Mouse (Mus musculus): ENCODE measurements around the gene Snip1. TPM values are rescaled to one million over a fixed set of nuclear protein-coding genes. Genes with fewer than 3 reads are reported as not detected.
A peak's percentile ranks its signal among the peaks of the same experiment; 100 is the strongest.

Snip1 gene
- polyA plus RNA-seq, 2 experiments, result 8.5 to 13.5 TPM

DNA sequence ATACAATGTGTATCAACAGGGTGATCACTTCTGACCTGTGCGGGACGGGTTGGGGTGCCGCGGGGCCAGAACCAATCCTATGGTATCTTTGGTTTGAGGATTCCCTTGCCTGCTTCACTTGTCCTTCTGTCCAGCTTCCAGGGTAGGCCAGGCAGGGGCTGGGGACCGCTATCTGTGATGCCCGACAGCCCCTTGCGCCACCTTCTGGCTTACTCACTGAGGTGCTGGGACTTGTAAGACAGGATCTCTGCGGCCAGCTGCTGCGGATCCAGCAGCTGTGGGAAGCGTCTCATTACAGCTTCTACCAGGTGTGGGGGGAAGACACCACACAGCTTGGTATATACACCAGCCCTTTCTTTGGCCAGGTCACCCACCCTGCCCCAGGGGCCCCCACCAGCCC is 52.6 kb downstream of the Snip1 start:
- DNase-seq (ENCODE audit: low read depth in 3 of 3, low spot score in 3 of 3), result no peak
- 73% methylated on average over 10 of the region's 10 CpGs for WGBS (ENCODE audit: insufficient replicate concordance)
- Histone ChIP-seq H3K4me2 (ENCODE audit: low read depth) (no peak overlapping the region), H3K4me1 (replicated peaks; ENCODE audit: control insufficient read depth in 2 of 2, insufficient read depth in 2 of 2, low read length in 1 of 2) (peaks cover 0 to 24% of the 10 kb centered on the region in 2 experiments; a peak in 3 of 4 replicates), H3K27me3 (ENCODE audit: control insufficient read depth, insufficient read depth, low read length) (no peaks in the 10 kb centered on the region), H3K9ac (replicated peaks) (no peak overlapping the region), H3K36me3 (replicated peaks; ENCODE audit: control insufficient read depth, insufficient read depth, low read depth) (no peaks in the 10 kb centered on the region), H3K9me3 (ENCODE audit: control insufficient read depth, low read length) (no peaks in the 10 kb centered on the region), H3K4me3 (ENCODE audit: insufficient read depth in 1 of 2, low read depth in 2 of 2, low read length in 2 of 2) (no peak overlapping the region), H3K27ac (no peak overlapping the region)
- ATAC-seq (ENCODE audit: insufficient read depth), result no peak
- TF ChIP-seq CTCF (IDR thresholded peaks at IDR 0.05; ENCODE audit: low read depth), result peak; percentile 25; the same call in 1 of the 2 replicates
- TF ChIP-seq EP300 (IDR thresholded peaks at IDR 0.05; ENCODE audit: low read depth), result no peak

DNA sequence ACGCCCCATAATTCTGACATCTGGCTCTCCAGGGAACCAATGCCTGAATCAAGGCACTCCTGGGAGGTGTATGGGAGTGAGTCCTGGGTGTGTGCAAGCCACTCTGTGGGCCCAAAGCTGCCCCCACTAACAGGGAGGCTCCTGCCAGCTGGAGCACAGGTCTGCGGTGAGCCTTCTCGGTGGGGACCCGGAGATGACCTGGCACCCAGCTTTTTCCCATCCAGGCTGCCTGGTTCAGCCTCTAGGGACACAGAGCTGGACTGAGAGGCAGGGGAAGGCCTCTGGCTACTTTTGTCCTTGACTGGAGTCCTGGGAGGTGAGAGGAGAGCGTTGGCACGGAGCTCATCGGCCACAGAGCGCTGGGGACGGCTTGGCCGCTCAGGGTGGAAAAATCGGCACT is 53.2 kb downstream of the Snip1 start:
- Histone ChIP-seq H3K9me3 (ENCODE audit: control insufficient read depth, low read length) (no peaks in the 10 kb centered on the region), H3K4me1 (replicated peaks; ENCODE audit: control insufficient read depth in 2 of 2, insufficient read depth in 2 of 2, low read length in 1 of 2) (peaks cover 0 to 24% of the 10 kb centered on the region in 2 experiments; a peak in 3 of 4 replicates), H3K27me3 (ENCODE audit: control insufficient read depth, insufficient read depth, low read length) (no peaks in the 10 kb centered on the region), H3K9ac (replicated peaks) (no peak overlapping the region), H3K27ac (no peak overlapping the region), H3K36me3 (replicated peaks; ENCODE audit: control insufficient read depth, insufficient read depth, low read depth) (no peaks in the 10 kb centered on the region), H3K4me2 (ENCODE audit: low read depth) (no peak overlapping the region), H3K4me3 (ENCODE audit: insufficient read depth in 1 of 2, low read depth in 2 of 2, low read length in 2 of 2) (no peak overlapping the region)
- ATAC-seq (ENCODE audit: insufficient read depth), result no peak
- TF ChIP-seq CTCF (IDR thresholded peaks at IDR 0.05; ENCODE audit: low read depth) (no peak), EP300 (IDR thresholded peaks at IDR 0.05; ENCODE audit: low read depth) (no peak)
- no peak for DNase-seq (ENCODE audit: low read depth in 3 of 3, low spot score in 3 of 3)
- WGBS (ENCODE audit: insufficient replicate concordance), result 93% methylated on average over 11 of the region's 11 CpGs

DNA sequence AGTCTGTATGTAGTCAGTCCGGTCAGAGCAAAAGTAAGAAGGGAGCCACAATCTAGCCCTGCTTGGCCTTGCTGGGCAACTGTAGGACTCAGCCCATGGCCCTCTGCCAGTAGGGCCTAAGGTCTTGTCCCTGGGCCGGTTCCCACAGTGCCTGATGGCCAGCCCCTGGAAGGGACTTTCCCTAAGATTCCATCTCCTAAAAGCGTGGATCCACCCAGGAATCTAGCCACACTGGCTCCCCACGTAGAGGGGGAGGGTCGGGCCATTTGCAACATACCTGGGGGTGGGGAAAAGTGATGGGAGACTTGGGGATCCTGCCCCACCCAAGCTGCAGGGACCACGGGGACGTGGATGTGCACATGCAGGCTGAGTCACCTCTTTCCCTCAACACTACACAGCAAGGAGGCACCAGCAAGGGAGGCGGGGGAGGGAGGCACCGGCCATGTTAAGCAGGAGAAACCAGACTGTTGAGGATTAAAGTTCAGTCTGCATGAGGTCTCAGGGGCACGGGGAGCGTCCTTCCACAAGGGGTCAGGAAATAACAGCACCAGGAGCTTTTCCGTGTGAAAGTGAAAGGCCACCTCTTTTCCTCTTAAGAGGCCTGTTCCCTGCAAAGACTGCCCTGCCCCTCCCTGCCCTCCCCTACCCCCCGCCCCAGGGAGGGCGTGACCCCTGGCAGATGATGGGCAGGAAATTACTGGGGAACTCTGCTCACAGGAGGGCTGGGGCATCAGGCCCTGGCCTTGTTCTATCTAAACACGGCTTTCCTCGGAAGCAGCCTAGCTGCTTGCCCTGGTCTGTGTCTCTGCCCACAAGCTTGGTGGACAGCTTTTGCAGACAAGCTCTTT is 56.2 kb downstream of the Snip1 start:
- TF ChIP-seq CTCF (IDR thresholded peaks at IDR 0.05; ENCODE audit: low read depth), result no peak
- no peak for TF ChIP-seq EP300 (IDR thresholded peaks at IDR 0.05; ENCODE audit: low read depth)
- H3K36me3 ChIP-seq (replicated peaks; ENCODE audit: control insufficient read depth, insufficient read depth, low read depth), result no peaks in the 10 kb centered on the region
- no peaks in the 10 kb centered on the region for H3K27me3 ChIP-seq (ENCODE audit: control insufficient read depth, insufficient read depth, low read length)
- ATAC-seq (ENCODE audit: insufficient read depth) (peak; percentile 21), DNase-seq (ENCODE audit: low read depth in 3 of 3, low spot score in 3 of 3) (no peak)
- peak overlapping the region; percentile 37 for H3K4me2 ChIP-seq (ENCODE audit: low read depth)
- H3K4me1 ChIP-seq (replicated peaks; ENCODE audit: control insufficient read depth in 2 of 2, insufficient read depth in 2 of 2, low read length in 1 of 2), result peaks cover 5 to 23% of the 10 kb centered on the region in 2 experiments
- no peak overlapping the region for H3K9ac ChIP-seq (replicated peaks)
- no peak overlapping the region for H3K4me3 ChIP-seq (ENCODE audit: insufficient read depth in 1 of 2, low read depth in 2 of 2, low read length in 2 of 2)
- no peak overlapping the region for H3K27ac ChIP-seq
- WGBS (ENCODE audit: insufficient replicate concordance), result 17% methylated on average over 16 of the region's 16 CpGs
- H3K9me3 ChIP-seq (ENCODE audit: control insufficient read depth, low read length), result no peaks in the 10 kb centered on the region

DNA sequence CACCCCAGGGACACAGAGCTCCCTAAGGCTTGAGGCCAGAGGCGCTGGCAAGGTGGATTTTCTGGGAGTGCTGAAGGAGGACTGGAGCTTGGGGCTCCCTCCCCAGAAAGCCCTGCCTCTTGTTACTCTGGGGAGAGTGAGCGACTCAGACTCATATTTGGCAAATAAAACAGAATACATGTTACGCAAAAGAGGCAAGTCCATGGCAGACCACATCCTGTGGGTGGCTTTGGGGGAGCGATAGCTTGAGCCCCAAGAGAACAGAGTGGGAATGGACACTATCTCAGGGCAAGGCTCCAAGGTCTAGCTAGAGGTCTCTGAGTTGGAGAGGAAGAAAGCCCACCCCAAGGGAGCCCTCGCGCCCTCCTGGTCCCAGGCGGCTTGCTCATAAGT is 56.8 kb downstream of the Snip1 start:
- no peak for ATAC-seq (ENCODE audit: insufficient read depth)
- H3K9ac ChIP-seq (replicated peaks), result no peak overlapping the region
- peak overlapping the region; percentile 37 for H3K4me2 ChIP-seq (ENCODE audit: low read depth)
- no peak overlapping the region for H3K4me3 ChIP-seq (ENCODE audit: insufficient read depth in 1 of 2, low read depth in 2 of 2, low read length in 2 of 2)
- DNase-seq (ENCODE audit: low read depth in 3 of 3, low spot score in 3 of 3), result no peak
- H3K4me1 ChIP-seq (replicated peaks; ENCODE audit: control insufficient read depth in 2 of 2, insufficient read depth in 2 of 2, low read length in 1 of 2), result peaks cover 8 to 27% of the 10 kb centered on the region in 2 experiments
- no peaks in the 10 kb centered on the region for H3K27me3 ChIP-seq (ENCODE audit: control insufficient read depth, insufficient read depth, low read length)
- H3K27ac ChIP-seq, result no peak overlapping the region
- TF ChIP-seq CTCF (IDR thresholded peaks at IDR 0.05; ENCODE audit: low read depth) (no peak), EP300 (IDR thresholded peaks at IDR 0.05; ENCODE audit: low read depth) (no peak)
- H3K9me3 ChIP-seq (ENCODE audit: control insufficient read depth, low read length), result no peaks in the 10 kb centered on the region
- WGBS (ENCODE audit: insufficient replicate concordance), result 58% methylated on average over 7 of the region's 7 CpGs
- H3K36me3 ChIP-seq (replicated peaks; ENCODE audit: control insufficient read depth, insufficient read depth, low read depth), result no peaks in the 10 kb centered on the region

Other genes starting within 250 kb of the Snip1 start
- gene Yrdc, start 216.0 kb upstream of the Snip1 start, polyA plus RNA-seq (2012; rRNA removed), result 19.0 and 20.9 TPM in 2 replicates
- 21.7 and 21.9 TPM in 2 replicates for gene Yrdc, start 216.0 kb upstream of the Snip1 start, polyA plus RNA-seq (2014; fragmentation: Nextera tagmentation; extraction: Ambion mirVana)
- gene 1110065P20Rik, start 215.5 kb upstream of the Snip1 start, polyA plus RNA-seq (2012; rRNA removed), result 10.6 and 11.9 TPM in 2 replicates
- gene 1110065P20Rik, start 215.5 kb upstream of the Snip1 start, polyA plus RNA-seq (2014; fragmentation: Nextera tagmentation; extraction: Ambion mirVana), result 15.2 and 15.4 TPM in 2 replicates
- 0.06 and 0.08 TPM in 2 replicates for gene Maneal, start 204.5 kb upstream of the Snip1 start, polyA plus RNA-seq (2012; rRNA removed)
- 0.06 TPM in 1 of 2 replicates, not detected in the other for gene Maneal, start 204.5 kb upstream of the Snip1 start, polyA plus RNA-seq (2014; fragmentation: Nextera tagmentation; extraction: Ambion mirVana)
- gene Epha10, start 185.8 kb upstream of the Snip1 start, polyA plus RNA-seq (2012; rRNA removed), result not detected in 2 replicates
- gene Epha10, start 185.8 kb upstream of the Snip1 start, polyA plus RNA-seq (2014; fragmentation: Nextera tagmentation; extraction: Ambion mirVana), result not detected in 2 replicates
- gene 9930104L06Rik, start 129.6 kb upstream of the Snip1 start, polyA plus RNA-seq (2012; rRNA removed), result 5.8 and 5.9 TPM in 2 replicates
- gene 9930104L06Rik, start 129.6 kb upstream of the Snip1 start, polyA plus RNA-seq (2014; fragmentation: Nextera tagmentation; extraction: Ambion mirVana), result 0.94 and 1.5 TPM in 2 replicates
- gene Cdca8, start 127.4 kb upstream of the Snip1 start, polyA plus RNA-seq (2012; rRNA removed), result 48.0 and 61.8 TPM in 2 replicates
- 91.6 and 102 TPM in 2 replicates for gene Cdca8, start 127.4 kb upstream of the Snip1 start, polyA plus RNA-seq (2014; fragmentation: Nextera tagmentation; extraction: Ambion mirVana)
- gene Rspo1, start 80.2 kb upstream of the Snip1 start, polyA plus RNA-seq (2012; rRNA removed), result 0.68 and 0.69 TPM in 2 replicates
- gene Rspo1, start 80.2 kb upstream of the Snip1 start, polyA plus RNA-seq (2014; fragmentation: Nextera tagmentation; extraction: Ambion mirVana), result 0.42 and 0.51 TPM in 2 replicates
- gene Gnl2, start 50.1 kb upstream of the Snip1 start, polyA plus RNA-seq (2012; rRNA removed), result 11.7 and 26.7 TPM in 2 replicates
- gene Gnl2, start 50.1 kb upstream of the Snip1 start, polyA plus RNA-seq (2014; fragmentation: Nextera tagmentation; extraction: Ambion mirVana), result 35.9 and 39.5 TPM in 2 replicates
- 0.02 TPM in 1 of 2 replicates, not detected in the other for gene Dnali1, start 969 bp upstream of the Snip1 start, polyA plus RNA-seq (2012; rRNA removed)
- 0.10 TPM in 1 of 2 replicates, not detected in the other for gene Dnali1, start 969 bp upstream of the Snip1 start, polyA plus RNA-seq (2014; fragmentation: Nextera tagmentation; extraction: Ambion mirVana)
- gene Meaf6, start 18.5 kb downstream of the Snip1 start, polyA plus RNA-seq (2012; rRNA removed), result 9.0 and 13.5 TPM in 2 replicates
- 23.0 and 25.7 TPM in 2 replicates for gene Meaf6, start 18.5 kb downstream of the Snip1 start, polyA plus RNA-seq (2014; fragmentation: Nextera tagmentation; extraction: Ambion mirVana)
- gene Zc3h12a, start 61.2 kb downstream of the Snip1 start, polyA plus RNA-seq (2012; rRNA removed), result 0.79 and 0.83 TPM in 2 replicates
- 0.37 and 0.39 TPM in 2 replicates for gene Zc3h12a, start 61.2 kb downstream of the Snip1 start, polyA plus RNA-seq (2014; fragmentation: Nextera tagmentation; extraction: Ambion mirVana)

All from liver, embryonic 14.5 days (tissue).